Mouse (Mus musculus) thymus, postnatal 10 days (tissue): ENCODE data around the gene Zfp207.
A peak's percentile ranks its signal among the peaks of the same experiment; 100 is the strongest.
"Not testable (repeated sequence)": the region's sequence is repeated elsewhere in the genome, so short reads cannot be mapped to it uniquely, and the experiment has no call there.

ENCODE experiments used
- DNase-seq, 2 experiments: peaks; one replicate each; pipeline ENCODE4 v3.0.0; 2021; ENCODE audit warnings: low spot score in 2 of 2

Gene Zfp207

GRCm38 (mm10) chr11:80383019-80383625 is at the start of gene Zfp207:
Zfp207 (plus strand) TSS chr11:80383279.
- DNase-seq, result peak; percentile 97

- no peak for DNase-seq
Measured at GRCm38 (mm10) chr11:80335609-80336350, 47.3 kb upstream of the Zfp207 start.

- no peak for DNase-seq
Measured at GRCm38 (mm10) chr11:80336351-80336730, 46.7 kb upstream of the Zfp207 start.

- no peak for DNase-seq
Measured at GRCm38 (mm10) chr11:80342482-80342881, 40.6 kb upstream of the Zfp207 start.

- peak; percentile 58 to 88 for DNase-seq
Measured at GRCm38 (mm10) chr11:80351832-80352430, 31.1 kb upstream of the Zfp207 start.

GRCm38 (mm10) chr11:80354832-80355231 is 28.2 kb upstream of the Zfp207 start:
- no peak for DNase-seq

GRCm38 (mm10) chr11:80368949-80369348 is 14.1 kb upstream of the Zfp207 start:
- DNase-seq, result no peak

- DNase-seq, result peak in 1 of 2 experiments; percentile 20
Measured at GRCm38 (mm10) chr11:80376651-80377050, 6.4 kb upstream of the Zfp207 start.

GRCm38 (mm10) chr11:80377712-80378451 is 5.2 kb upstream of the Zfp207 start, which contains the start of gene 5730455P16Rik:
5730455P16Rik (minus strand) TSS chr11:80378034.
- DNase-seq, result peak; percentile 65 to 78

GRCm38 (mm10) chr11:80378452-80379068 is 4.5 kb upstream of the Zfp207 start:
- not testable (repeated sequence) for DNase-seq

- not testable (repeated sequence) for DNase-seq
Measured at GRCm38 (mm10) chr11:80379184-80379583, 3.9 kb upstream of the Zfp207 start.

GRCm38 (mm10) chr11:80382626-80383018 is 457 bp upstream of the Zfp207 start:
- peak; percentile 22 for DNase-seq

- peak in 1 of 2 experiments; percentile 49 for DNase-seq
Measured at GRCm38 (mm10) chr11:80383626-80384046, 557 bp downstream of the Zfp207 start.

- DNase-seq, result no peak
Measured at GRCm38 (mm10) chr11:80384461-80384860, 1.4 kb downstream of the Zfp207 start.

GRCm38 (mm10) chr11:80385055-80385454 is 2.0 kb downstream of the Zfp207 start:
- DNase-seq, result no peak

- DNase-seq, result no peak
Measured at GRCm38 (mm10) chr11:80386790-80387189, 3.7 kb downstream of the Zfp207 start.

GRCm38 (mm10) chr11:80389885-80390284 is 6.8 kb downstream of the Zfp207 start:
- no peak for DNase-seq

GRCm38 (mm10) chr11:80391407-80392120 is 8.5 kb downstream of the Zfp207 start:
- DNase-seq, result no peak

GRCm38 (mm10) chr11:80395930-80396329 is 12.9 kb downstream of the Zfp207 start:
- DNase-seq, result no peak

- DNase-seq, result no peak
Measured at GRCm38 (mm10) chr11:80396617-80397016, 13.5 kb downstream of the Zfp207 start.

- DNase-seq, result not testable (repeated sequence)
Measured at GRCm38 (mm10) chr11:80407878-80408277, 24.8 kb downstream of the Zfp207 start.
